Mouse (Mus musculus) urinary bladder, adult 2 months (tissue): ENCODE results near the gene Cyb561d2. TPM values are rescaled to one million over a fixed set of nuclear protein-coding genes. Genes with fewer than 3 reads are reported as not detected.
"Not testable (repeated sequence)": the region's sequence is repeated elsewhere in the genome, so short reads cannot be mapped to it uniquely, and the experiment has no call there.

Source experiments
- DNase-seq: peaks from one replicate; pipeline ENCODE4 v3.0.0; 2022; ENCODE audit warnings: low spot score
- polyA plus RNA-seq: library from polyadenylated mRNA; depleted of rRNA; stranded (reverse); fragments of >200 nt; gene quantifications from 2 replicates; pipeline ENCODE4 v1.2.3, GENCODE M21; 2012

The Cyb561d2 gene
- polyA plus RNA-seq, 1 experiment, result 19.4 TPM

DNA sequence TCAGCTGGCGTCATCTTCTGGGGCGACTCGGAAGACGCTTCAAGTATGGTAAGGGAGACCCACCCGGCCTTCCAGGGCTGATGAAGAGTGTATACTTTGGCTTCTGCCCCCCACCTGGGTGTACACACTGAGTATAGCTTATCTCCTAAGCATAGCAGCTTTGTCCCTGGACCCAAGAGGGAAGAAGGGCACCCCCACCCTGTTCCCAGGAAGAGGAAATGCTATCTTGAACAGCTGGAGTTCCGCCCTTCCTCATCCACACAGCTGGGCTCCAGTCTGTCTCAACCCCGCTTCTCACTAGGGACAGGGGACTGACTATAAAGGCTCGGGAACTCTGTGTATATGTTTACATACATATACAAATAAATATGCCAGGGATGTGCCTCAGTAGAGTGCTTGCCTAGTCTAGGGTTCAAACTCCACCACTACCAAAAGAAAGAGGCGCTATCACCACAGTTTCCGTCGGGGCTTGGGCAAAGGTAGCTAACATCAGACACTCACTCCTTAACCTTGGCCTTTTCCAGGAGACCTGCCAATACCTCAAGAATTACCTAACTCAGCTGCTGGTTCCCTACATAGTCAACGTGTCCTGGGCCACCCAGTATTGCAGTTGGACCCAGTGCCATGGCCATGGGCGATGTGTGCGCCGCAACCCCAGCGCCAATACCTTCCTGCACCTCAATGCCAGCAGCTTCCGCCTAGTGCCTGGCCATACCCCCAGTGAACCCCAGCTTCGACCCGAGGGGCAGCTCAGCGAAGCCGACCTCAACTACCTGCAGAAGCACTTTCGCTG, 29.7 kb upstream of the Cyb561d2 start:
- DNase-seq, result no peak

DNA sequence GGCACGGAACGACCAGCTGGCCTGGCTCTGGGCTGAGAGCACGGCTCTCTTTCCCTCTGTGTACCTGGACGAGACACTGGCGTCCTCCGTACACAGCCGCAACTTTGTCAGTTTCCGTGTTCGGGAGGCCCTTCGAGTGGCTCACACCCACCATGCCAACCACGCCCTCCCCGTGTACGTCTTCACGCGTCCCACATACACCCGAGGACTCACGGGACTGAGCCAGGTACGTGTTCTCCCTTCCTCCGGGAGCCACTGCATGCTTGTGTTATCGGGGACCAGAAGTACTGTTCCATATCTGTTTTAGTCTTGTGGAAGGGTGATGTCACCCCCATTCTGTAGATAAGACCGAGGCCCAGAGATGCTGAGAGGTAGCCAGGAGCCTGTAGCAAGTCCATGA, 28.9 kb upstream of the Cyb561d2 start:
- no peak for DNase-seq

DNA sequence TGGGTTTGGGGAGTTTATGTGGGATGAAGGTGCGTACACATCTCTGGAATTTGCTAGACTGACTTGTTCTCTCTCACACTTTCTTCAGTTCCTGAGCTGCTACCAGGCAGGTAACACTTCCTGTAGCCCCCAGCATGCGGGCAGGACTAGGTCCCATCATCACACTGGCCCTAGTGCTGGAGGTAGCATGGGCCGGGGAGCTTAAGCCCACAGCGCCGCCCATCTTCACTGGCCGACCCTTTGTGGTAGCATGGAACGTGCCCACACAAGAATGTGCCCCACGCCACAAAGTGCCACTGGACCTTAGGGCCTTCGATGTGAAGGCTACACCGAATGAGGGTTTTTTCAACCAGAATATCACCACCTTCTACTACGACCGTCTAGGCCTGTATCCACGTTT, 28.0 kb upstream of the Cyb561d2 start:
- DNase-seq, result no peak

DNA sequence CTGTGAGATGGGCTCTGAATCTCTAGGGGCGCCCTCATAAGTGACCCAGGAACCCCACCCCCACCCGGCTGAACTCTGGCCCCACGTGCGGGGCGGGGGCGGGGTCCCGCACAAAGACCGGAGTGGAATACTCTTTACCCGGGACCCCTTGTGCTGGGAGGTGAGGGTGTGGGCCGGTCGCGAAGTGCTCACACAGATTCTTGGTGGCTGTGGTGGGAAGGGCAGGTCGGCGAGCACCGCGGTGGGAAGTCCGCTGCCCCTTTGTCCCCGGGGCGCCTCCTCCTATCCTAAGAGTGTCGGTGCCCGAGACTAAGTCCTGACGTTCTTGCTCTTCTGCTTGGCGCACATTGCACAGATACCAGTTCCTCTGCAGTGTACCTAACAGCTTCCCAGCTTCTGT, 27.3 kb upstream of the Cyb561d2 start:
- no peak for DNase-seq

DNA sequence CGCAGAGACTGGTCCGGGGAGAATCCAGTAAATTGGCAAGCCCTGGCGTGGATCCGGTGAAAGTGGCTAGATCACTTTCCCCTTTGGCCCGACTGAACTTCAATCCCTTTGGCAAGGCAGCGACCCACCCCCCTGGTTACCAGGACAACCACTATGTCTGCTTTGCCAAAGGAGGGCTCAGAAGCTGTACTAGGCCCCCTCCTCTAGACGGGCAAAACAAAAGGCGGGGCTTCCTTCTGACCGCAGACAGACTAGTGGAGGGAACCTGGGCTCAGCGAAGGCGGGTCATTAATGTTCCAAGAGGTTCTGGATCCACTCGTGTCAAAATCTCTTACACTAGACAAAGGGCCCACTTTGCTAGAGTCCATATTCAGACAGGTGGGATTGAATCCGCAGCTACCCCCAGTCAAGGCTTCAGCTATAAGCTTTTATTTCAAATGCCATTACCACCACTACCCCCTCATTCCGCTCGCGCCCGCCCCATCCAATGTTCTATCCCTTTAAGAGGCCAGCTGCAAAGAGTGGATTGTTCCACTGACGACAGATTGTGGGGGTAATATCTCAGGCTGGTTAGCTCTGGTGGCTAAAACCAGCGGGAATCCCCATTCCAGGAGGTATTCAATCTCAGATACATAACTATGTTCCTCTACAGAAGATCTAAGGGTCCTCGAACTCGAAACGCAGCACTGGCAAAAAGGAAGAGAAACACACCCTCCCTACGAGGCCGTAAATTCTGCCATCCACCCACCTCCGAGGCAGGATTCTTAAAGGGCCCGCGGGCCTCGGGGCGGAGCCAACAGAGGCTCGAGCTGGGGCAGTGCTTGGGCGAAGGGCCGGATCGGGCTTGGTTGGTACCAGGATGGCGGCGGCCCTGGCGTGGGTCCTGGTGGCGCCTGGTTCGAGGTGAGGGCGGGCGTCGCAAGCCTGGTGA, 26.6 kb upstream of the Cyb561d2 start:
- DNase-seq, result peak; percentile 79

DNA sequence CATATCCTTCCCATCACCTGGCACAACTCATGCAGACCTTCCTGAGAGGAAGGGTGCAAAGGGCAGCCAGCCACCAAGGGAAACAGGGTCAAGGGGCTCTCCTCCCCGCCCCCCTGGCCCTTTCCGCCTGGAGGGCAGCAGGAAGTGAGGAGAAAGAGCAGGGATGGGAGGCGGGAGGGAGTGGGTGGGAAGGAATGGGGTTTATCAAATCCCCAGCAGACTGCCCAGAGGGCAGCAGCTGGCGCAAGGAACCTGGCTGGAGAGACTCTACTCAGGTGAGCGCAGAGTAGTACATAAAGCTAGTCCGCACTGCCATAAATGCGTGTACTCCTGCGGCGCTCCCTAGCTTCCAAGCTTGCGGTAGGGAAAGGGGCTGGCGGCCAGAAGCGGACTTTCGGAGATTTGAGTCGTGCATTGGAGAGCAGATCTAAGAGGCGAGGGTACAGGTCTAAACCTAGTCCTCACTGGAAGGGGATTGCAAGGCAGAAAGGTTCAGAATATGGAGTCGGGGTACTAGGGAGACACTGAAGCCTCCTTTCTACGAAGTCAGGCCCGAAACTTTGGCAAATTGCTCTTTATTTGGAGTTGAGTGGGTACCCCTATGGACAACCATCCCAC, 25.8 kb upstream of the Cyb561d2 start, which contains the start of gene Hyal2:
Hyal2 (plus strand) TSS at position 244 of the 618 bp plus-strand sequence.
- DNase-seq, result no peak

DNA sequence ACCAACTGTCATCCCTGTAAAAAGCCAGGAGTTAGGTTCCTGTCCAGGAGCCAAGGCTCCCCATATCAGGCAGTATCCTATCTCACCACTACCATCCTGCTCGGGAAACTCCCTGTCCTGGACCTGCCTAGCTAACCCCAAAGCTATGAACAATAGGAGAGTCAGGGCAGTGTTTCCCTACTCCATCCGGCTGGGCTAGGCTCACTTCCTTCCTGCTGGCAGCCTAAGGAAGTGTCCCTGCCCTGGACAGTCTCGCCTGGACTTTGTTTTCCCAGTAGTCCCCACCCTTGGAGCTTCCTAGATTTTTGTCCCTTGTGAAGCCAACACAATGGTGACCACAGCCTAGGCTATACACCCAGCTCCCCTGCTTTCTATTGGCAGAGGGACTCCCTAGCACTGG, 24.9 kb upstream of the Cyb561d2 start:
- no peak for DNase-seq

DNA sequence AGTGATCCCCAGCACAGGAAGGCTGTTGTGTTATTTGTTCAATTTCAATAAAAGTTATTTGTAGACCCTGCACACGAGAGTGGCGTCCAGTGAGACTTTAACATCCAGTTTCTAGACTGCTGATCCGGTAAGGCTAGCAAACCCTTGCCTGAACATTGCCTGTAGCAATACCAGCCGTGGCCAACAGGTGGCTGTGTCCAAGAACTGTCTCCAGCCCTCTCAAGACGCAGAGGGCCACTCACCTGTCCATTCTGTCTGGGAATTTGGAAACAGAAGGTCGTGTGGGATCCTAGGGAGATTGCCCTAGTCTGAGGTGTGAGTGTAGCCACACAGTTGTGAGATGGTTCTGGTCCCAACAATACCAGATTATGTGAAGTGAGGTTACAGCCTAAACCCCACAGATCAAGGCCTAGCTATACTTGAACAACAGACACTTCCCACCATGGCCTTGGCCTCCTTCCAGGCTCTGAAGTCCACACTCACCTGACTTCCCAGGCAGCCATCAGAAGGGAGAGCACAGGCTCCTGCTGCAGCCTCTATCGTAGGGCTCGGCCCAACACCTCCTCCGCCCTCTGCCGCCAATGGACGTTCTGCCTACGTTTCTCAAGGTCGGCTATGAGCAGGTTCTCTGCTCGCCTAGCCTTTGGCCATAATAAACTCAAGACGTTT, 24.2 kb upstream of the Cyb561d2 start:
- peak; percentile 74 for DNase-seq

DNA sequence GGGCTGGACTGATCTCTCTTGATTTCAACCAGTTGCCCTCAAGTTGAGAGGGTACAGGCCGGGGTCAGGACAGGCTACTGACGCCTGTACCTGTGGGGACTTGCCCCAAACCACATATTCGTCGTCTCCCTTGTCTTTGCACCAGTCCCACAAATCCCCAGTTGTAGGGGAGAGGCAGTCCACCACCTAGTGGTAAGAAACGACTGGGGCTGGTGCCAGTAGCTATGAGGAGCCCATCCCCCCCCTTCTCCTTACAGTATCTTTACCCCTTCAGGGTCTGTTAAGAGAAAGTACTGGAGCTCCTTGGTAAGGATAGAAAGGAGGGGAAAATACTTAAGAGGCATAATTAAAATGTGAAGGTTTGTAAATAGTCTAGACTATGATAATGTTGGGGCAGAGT, 23.6 kb upstream of the Cyb561d2 start:
- not testable (repeated sequence) for DNase-seq

DNA sequence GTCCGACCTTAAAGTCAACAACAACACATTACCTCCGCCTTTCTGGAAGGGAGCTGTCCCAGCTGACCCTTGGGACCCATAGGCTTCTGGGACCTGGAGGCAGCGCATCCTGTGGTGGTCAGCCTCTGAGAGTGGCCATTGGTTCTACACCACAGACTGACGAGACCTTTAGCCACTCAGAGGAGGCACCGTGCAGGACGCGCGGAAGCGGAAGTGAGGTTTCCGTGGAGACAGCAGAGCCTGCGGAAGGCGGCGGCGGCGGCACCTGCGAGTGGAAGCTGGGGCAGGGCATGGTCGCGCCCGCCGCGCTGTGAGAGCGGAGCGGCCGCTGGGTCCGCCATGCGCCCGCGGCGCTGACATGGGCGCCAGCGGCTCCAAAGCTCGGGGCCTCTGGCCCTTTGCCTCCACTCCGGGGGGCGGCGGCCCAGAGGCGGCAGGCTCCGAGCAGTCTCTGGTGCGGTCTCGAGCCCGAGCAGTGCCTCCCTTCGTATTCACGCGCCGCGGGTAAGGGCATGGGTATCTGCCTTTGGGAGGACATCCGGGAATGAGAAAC, 21.1 kb upstream of the Cyb561d2 start, which contains the start of gene Tusc2:
Tusc2 (plus strand) TSS at position 227 of the 553 bp plus-strand sequence.
- peak; percentile 81 for DNase-seq

DNA sequence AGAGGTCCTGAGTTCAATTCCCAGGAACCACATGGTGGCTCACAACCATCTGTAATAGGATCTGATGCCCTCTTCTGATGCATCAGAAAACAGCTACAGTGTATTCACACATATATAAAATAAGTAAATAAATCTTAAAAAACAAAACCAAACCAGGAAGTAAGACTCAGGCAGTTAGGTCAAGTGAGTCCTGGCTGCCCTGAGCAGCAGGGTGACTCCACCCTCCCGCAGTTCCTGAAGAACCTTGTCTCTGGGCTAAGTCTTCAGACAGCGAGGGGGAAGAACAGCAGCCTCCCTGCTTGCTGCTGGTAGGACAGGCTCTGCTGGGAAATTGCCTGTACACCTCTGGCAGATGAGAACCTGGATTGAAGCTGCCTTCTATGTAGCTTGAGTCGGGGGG, 14.4 kb upstream of the Cyb561d2 start:
- no peak for DNase-seq

DNA sequence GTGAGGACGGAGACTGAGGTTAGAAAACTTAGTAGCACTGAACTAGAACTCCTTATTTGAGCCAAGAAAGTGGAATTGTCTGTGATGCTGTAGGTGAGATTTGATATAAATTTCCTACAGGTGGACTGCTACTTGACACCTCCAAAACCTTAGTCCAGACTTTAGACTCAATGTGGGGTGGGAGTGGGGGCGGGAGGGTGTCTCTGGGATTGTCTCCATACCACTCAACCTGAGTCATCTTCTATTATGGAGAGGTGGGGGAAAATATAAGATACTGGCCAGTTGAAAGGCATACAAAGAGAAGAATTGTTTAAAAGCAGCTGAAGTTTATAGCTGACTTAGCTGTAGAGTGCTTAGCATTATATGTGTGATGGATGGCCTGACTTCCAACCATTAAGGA, 13.7 kb upstream of the Cyb561d2 start:
- no peak for DNase-seq

DNA sequence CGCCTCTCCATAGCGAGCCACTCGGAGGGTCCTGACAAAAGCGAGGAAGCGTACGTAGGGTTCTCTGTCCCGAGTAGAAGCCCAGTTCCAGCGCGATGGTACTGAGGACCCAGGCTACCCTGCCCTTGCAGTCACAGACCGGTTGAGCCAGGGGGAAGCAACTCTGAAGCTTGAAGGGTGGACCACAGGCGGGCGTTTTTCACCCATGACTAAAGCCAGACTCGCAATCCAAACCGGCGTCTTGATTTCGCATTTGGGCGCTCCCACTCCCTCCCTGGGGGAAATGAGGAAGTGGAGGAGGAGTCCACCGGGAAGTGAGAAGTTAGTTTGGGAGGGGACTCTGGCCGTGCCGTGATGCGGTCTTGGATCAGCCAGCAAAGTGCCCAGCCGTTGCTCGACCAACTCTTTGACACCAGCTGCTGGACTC, 13.1 kb upstream of the Cyb561d2 start:
- no peak for DNase-seq

DNA sequence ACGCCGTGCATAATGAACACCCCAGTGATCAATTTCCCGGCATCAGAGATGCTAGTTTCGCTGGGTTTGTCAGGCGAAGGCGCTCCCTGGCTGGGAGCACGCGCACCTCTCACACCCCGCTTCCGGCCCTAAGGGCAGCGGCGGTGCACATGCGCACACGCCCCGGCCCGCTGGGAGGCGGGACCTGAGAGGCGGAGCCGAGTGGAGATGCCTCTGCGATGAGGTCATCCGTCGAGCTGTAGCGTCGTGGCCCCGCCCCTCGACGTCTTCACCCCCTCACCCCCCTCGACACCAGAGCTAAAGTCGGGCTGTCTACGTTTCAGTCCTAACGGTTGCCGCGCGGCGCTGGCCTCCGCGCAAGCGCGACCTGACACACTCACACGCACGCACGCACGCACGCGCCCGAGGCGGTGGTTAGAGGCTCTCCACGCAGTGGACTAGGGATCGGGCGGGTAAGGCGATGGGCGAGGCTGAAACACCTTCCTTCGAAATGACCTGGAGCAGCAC, 12.4 kb upstream of the Cyb561d2 start:
- peak; percentile 92 for DNase-seq

DNA sequence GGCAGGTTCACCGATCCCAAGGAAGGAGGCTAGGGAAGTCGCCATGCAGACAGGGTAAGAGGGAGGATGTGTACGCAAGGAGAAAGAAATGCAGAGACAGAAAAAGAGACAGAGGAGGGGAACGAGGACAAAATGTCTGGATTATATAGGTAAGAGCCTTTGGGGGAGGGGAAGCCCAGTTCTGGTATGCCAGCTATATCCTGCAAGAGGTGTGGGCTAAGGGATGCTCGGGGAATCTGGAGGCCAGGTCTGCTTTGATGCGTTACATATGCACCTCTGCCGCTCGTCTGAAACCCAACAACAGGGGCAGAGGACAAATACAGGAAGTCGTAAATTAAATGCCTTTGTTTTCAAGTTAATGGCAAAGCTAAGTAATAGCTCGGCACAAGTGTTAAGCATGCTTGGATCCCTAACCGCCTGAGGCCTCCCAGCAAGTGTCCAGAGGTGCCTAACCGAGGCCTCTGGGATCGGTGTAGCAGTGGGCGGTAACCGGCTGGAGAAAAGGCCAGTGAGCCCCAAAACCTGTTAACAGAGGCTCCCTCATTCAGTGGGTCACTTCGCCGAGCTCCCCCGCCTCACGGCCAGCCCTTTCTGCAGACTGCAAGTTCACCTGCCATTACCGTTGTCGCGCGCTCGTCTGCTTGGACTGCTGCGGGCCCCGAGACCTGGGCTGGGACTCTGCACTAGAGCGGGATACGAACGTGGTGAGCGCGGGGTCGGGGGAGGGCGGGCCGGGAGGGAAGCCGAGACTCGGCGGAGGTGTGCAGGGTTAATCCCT, 11.7 kb upstream of the Cyb561d2 start:
- no peak for DNase-seq

DNA sequence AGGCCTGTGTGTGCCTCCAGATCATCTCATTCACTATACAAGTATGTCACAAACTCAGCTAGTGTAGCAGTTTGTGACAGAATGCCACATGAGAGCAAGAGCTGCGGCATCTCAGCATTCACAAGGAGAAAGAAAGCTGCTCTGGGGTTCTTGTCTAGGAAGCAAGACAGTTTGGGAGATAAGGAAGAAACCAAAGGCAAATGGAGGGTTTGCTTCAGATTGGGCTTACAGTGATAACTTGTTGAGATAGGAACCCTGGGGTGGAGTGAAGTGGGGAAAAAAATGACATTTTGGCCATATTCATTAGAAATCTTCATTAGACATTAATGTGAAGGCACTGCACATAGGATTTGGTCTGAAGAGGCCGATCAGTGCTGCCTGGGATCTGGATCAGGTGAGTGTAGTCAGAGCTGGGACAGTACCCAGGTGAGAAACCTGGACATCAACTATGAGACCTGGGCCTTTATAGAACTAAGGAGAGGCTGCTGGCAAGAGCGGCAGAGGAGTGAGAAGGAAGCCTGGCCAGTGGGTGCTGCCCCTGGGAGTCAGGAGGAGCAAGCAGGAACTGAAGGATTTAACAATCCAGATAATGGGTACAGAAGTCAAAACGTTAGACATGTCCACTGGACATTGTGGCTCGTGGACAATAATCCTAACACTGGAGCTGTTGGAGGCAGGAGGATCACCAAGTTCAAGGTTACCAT, 10.8 kb upstream of the Cyb561d2 start:
- no peak for DNase-seq

DNA sequence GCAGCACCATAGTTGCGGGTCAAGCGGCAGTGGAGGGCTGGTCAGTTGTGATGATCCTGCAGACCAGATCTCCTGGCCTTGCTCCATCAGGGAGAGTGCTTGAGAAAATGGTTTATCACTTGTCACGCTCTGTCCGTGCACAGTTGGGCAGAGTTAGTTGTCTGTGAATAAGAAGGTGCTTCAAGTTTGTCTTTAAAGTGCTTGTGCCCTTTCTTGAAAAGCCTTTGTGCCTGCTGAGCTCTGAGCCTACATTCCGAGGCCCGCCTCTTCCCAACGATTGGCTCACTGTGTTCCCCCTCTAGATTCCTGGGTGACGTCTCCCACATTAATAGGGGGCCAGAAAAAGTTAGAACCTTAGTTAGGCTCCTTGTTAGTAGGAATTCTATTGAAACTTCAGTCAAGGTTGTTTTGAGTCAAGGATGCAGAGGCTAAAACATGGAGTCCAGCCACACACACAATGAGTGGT, 9.9 kb upstream of the Cyb561d2 start:
- no peak for DNase-seq

DNA sequence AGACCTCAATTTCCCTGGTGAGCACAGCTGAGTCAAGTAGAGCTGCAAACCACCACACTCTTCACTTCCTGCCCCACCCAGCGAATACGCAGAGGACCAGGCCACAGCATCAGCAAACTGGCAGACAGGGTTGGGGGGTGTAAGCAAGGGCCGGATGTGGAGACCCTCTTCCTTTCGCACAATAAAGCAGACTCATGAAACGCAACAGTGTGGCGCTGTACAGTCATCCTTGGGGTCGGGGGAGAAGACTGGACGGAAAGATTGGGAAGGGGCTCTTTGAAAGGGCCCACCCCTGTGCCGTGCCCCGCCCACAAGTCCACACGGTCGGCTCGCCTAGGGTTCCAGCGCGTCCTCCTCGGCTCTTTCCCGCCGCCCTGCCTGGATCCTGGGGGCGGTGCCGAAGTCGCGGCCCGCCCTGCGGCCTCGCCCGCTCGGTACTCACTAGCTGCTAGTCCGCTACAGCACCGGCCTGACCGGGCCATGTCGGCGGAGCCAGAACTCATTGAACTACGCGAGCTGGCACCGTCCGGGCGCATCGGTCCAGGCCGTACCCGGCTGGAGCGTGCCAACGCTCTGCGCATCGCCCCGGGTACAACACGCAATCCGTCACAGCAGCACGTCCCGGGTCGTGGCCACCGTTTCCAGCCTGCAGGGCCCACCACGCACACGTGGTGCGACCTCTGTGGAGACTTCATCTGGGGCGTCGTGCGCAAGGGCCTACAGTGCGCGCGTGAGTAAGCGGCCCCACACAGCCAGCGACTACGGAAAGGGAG, 9.3 kb upstream of the Cyb561d2 start, which contains the start of gene Rassf1:
Rassf1 (plus strand) TSS at position 439 of the 773 bp plus-strand sequence.
- no peak for DNase-seq
